Mouse (Mus musculus) embryonic facial prominence, embryonic 15.5 days (tissue): ENCODE measurements at regions not wholly inside any gene's neighbourhood (a gene's known extent, or its start where the extent isn't known, plus 50 kb on each side); places are given as distances from the start of the nearest gene placed in this dataset.

Experiments used
- ATAC-seq: fragments of 200-750 bp; cut with Nextera tagmentation; 2 replicates; pipeline ENCODE4 v1.8.0; 2017; ENCODE audit warnings: low read depth, moderate TSS enrichment; ENCODE audit not compliant: insufficient number of reproducible peaks, low FRiP score, low TSS enrichment
- H3K27ac ChIP-seq: fragments of 300-500 bp; sonication (generic); replicated peaks from 2 replicates; pipeline ENCODE4 v1.5.1; 2015; ENCODE audit warnings: mild to moderate bottlenecking, inconsistent platforms
- H3K27me3 ChIP-seq: fragments of 300-500 bp; sonication (generic); 2 replicates; pipeline ENCODE4 v1.6.1; 2015; ENCODE audit warnings: inconsistent platforms
- H3K36me3 ChIP-seq: fragments of 300-500 bp; sonication (generic); 2 replicates; pipeline ENCODE4 v1.6.1; 2015; ENCODE audit warnings: mild to moderate bottlenecking, inconsistent platforms
- H3K4me1 ChIP-seq: fragments of 300-500 bp; sonication (generic); 2 replicates; pipeline ENCODE4 v1.6.1; 2015; ENCODE audit warnings: inconsistent platforms
- H3K4me2 ChIP-seq: fragments of 300-500 bp; sonication (generic); replicated peaks from 2 replicates; pipeline ENCODE4 v1.6.1; 2015; ENCODE audit warnings: mild to moderate bottlenecking, inconsistent platforms
- H3K4me3 ChIP-seq: fragments of 300-500 bp; sonication (generic); replicated peaks from 2 replicates; pipeline ENCODE4 v1.5.1; 2015; ENCODE audit warnings: mild to moderate bottlenecking, inconsistent platforms
- H3K9ac ChIP-seq: fragments of 300-500 bp; sonication (generic); 2 replicates; pipeline ENCODE4 v1.6.1; 2015; ENCODE audit warnings: inconsistent platforms
- H3K9me3 ChIP-seq: fragments of 300-500 bp; sonication (generic); replicated peaks from 2 replicates; pipeline ENCODE4 v1.6.1; 2016; ENCODE audit warnings: inconsistent platforms
- WGBS: fragments of 180-500 bp; shearing (Covaris S2); methylation state at CpG from one replicate; pipeline ENCODE4 v1.1.7; 2015; 5-methylcytosine and 5-hydroxymethylcytosine counted together

- Histone ChIP-seq H3K36me3 (no peaks in the 10 kb centered on the region), H3K4me1 (no peaks in the 10 kb centered on the region), H3K27ac (no peak overlapping the region), H3K4me3 (no peak overlapping the region), H3K4me2 (no peak overlapping the region), H3K27me3 (no peaks in the 10 kb centered on the region), H3K9me3 (no peaks in the 10 kb centered on the region), H3K9ac (no peak overlapping the region)
- 10% methylated on average over 1 of the region's 1 CpGs for WGBS
- no peak for ATAC-seq
These were observed 478.8 kb downstream of the Slitrk6 start for GRCm38 (mm10) chr14:110276192-110276591.

- Histone ChIP-seq H3K36me3 (no peaks in the 10 kb centered on the region), H3K9ac (no peak overlapping the region), H3K27me3 (no peaks in the 10 kb centered on the region), H3K27ac (no peak overlapping the region), H3K4me1 (no peaks in the 10 kb centered on the region), H3K4me3 (no peak overlapping the region), H3K9me3 (no peaks in the 10 kb centered on the region), H3K4me2 (no peak overlapping the region)
- WGBS: 53% methylated on average over 2 of the region's 2 CpGs
- ATAC-seq: no peak
These were observed 483.7 kb downstream of the Slitrk6 start for GRCm38 (mm10) chr14:110271270-110271669.

GRCm38 (mm10) chr14:110244466-110244865, 510.5 kb downstream of the Slitrk6 start:
- no peak for ATAC-seq

GRCm38 (mm10) chr14:110243549-110243948, 511.4 kb downstream of the Slitrk6 start:
- no peak overlapping the region for H3K4me2 ChIP-seq
- H3K36me3 ChIP-seq: no peaks in the 10 kb centered on the region
- H3K9ac ChIP-seq: no peak overlapping the region
- no peak overlapping the region for H3K27ac ChIP-seq
- H3K4me1 ChIP-seq: no peaks in the 10 kb centered on the region
- ATAC-seq: no peak
- H3K9me3 ChIP-seq: no peaks in the 10 kb centered on the region
- no peaks in the 10 kb centered on the region for H3K27me3 ChIP-seq
- WGBS: 63% methylated on average over 2 of the region's 2 CpGs
- H3K4me3 ChIP-seq: no peak overlapping the region

More at GRCm38 (mm10) chr14:110244466-110244865, 510.5 kb downstream of the Slitrk6 start:
- Histone ChIP-seq H3K9me3 (no peaks in the 10 kb centered on the region), H3K27ac (no peak overlapping the region), H3K36me3 (no peaks in the 10 kb centered on the region), H3K4me1 (no peaks in the 10 kb centered on the region), H3K27me3 (no peaks in the 10 kb centered on the region), H3K4me2 (no peak overlapping the region), H3K9ac (no peak overlapping the region), H3K4me3 (no peak overlapping the region)
- WGBS: 64% methylated on average over 1 of the region's 1 CpGs

- Histone ChIP-seq H3K9me3 (no peaks in the 10 kb centered on the region), H3K9ac (no peak overlapping the region), H3K27me3 (no peaks in the 10 kb centered on the region), H3K27ac (no peak overlapping the region), H3K36me3 (no peaks in the 10 kb centered on the region), H3K4me1 (no peaks in the 10 kb centered on the region), H3K4me3 (no peak overlapping the region), H3K4me2 (no peak overlapping the region)
- ATAC-seq: no peak
- 75% methylated on average over 2 of the region's 2 CpGs for WGBS
These were observed 516.1 kb downstream of the Slitrk6 start for GRCm38 (mm10) chr14:110238800-110239199.

- 69% methylated on average over 6 of the region's 6 CpGs for WGBS
- Histone ChIP-seq H3K4me1 (no peaks in the 10 kb centered on the region), H3K9me3 (no peaks in the 10 kb centered on the region), H3K4me3 (no peak overlapping the region), H3K27me3 (no peaks in the 10 kb centered on the region), H3K4me2 (no peak overlapping the region), H3K36me3 (no peaks in the 10 kb centered on the region), H3K27ac (no peak overlapping the region), H3K9ac (no peak overlapping the region)
- no peak for ATAC-seq
These were observed 530.1 kb downstream of the Slitrk6 start for GRCm38 (mm10) chr14:110224678-110225446.

- ATAC-seq: no peak
- H3K36me3 ChIP-seq: no peaks in the 10 kb centered on the region
- no peaks in the 10 kb centered on the region for H3K27me3 ChIP-seq
- H3K9ac ChIP-seq: no peak overlapping the region
- H3K4me1 ChIP-seq: no peaks in the 10 kb centered on the region
- H3K4me3 ChIP-seq: no peak overlapping the region
- H3K4me2 ChIP-seq: no peak overlapping the region
- 43% methylated on average over 2 of the region's 2 CpGs for WGBS
- H3K27ac ChIP-seq: no peak overlapping the region
- H3K9me3 ChIP-seq: no peaks in the 10 kb centered on the region
These were observed 563.9 kb downstream of the Slitrk6 start for GRCm38 (mm10) chr14:110190987-110191607.

GRCm38 (mm10) chr14:110190471-110190870, 564.5 kb downstream of the Slitrk6 start:
- no peak for ATAC-seq
- no peaks in the 10 kb centered on the region for H3K9me3 ChIP-seq
- no peaks in the 10 kb centered on the region for H3K36me3 ChIP-seq
- no peaks in the 10 kb centered on the region for H3K27me3 ChIP-seq
- H3K27ac ChIP-seq: no peak overlapping the region
- H3K4me1 ChIP-seq: no peaks in the 10 kb centered on the region
- no peak overlapping the region for H3K4me2 ChIP-seq
- WGBS: 36% methylated on average over 3 of the region's 3 CpGs
- H3K9ac ChIP-seq: no peak overlapping the region
- H3K4me3 ChIP-seq: no peak overlapping the region

- H3K4me1 ChIP-seq: no peaks in the 10 kb centered on the region
- no peak overlapping the region for H3K27ac ChIP-seq
- H3K27me3 ChIP-seq: no peaks in the 10 kb centered on the region
- H3K9ac ChIP-seq: no peak overlapping the region
- no peak overlapping the region for H3K4me2 ChIP-seq
- no peaks in the 10 kb centered on the region for H3K9me3 ChIP-seq
- no peak overlapping the region for H3K4me3 ChIP-seq
- no peak for ATAC-seq
- no peaks in the 10 kb centered on the region for H3K36me3 ChIP-seq
These were observed 575.8 kb downstream of the Slitrk6 start for GRCm38 (mm10) chr14:110179166-110179565.

- ATAC-seq: no peak
- 46% methylated on average over 3 of the region's 3 CpGs for WGBS
- Histone ChIP-seq H3K27ac (no peak overlapping the region), H3K4me1 (no peaks in the 10 kb centered on the region), H3K9ac (no peak overlapping the region), H3K36me3 (no peaks in the 10 kb centered on the region), H3K4me3 (no peak overlapping the region), H3K9me3 (no peaks in the 10 kb centered on the region), H3K4me2 (no peak overlapping the region), H3K27me3 (no peaks in the 10 kb centered on the region)
These were observed 583.5 kb downstream of the Slitrk6 start for GRCm38 (mm10) chr14:110171162-110172117.

- H3K9me3 ChIP-seq: no peaks in the 10 kb centered on the region
- no peaks in the 10 kb centered on the region for H3K36me3 ChIP-seq
- H3K4me1 ChIP-seq: no peaks in the 10 kb centered on the region
- 42% methylated on average over 5 of the region's 5 CpGs for WGBS
- H3K4me2 ChIP-seq: no peak overlapping the region
- no peak overlapping the region for H3K4me3 ChIP-seq
- no peak overlapping the region for H3K9ac ChIP-seq
- H3K27me3 ChIP-seq: no peaks in the 10 kb centered on the region
- H3K27ac ChIP-seq: no peak overlapping the region
- ATAC-seq: no peak
These were observed 586.3 kb downstream of the Slitrk6 start for GRCm38 (mm10) chr14:110168632-110169031.
